Mouse (Mus musculus) small intestine, adult 2 months (tissue): ENCODE results near the gene Shisa3.

Source experiments
- CTCF ChIP-seq: fragments of 200-500 bp; IDR thresholded peaks from 2 replicates; pipeline ENCODE4 v1.5.1; 2012; ENCODE audit warnings: low read depth, mild to moderate bottlenecking, control low read depth, inconsistent platforms, low read length, moderate library complexity, mixed read lengths; ENCODE audit not compliant: insufficient replicate concordance, insufficient read length; ENCODE audit errors: extremely low read depth
- POLR2A ChIP-seq: fragments of 200-500 bp; IDR thresholded peaks from 2 replicates; pipeline ENCODE4 v1.6.1; 2012; ENCODE audit warnings: low read depth, mild to moderate bottlenecking, control low read depth, inconsistent platforms, low read length, moderate library complexity

DNA sequence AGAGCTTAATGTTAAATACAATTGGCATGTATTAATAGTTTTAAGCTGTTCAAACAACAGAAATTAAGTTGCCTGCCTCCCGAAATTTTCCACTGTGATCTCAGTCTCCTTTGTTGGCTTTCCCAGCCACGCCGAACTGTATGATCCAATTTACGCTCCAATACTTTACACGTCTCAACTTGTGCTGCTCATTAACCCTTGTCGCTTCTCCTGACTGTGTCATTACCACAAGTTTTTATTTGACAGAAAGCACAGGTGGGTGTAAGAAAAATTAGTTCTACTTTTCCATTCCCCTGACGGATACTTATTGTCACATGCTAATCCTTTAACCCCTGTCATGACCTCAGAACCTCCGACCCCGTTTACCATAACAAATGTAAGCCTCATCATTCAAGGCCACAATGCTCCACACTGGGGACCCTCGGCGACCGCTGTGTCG is 49.2 kb downstream of the Shisa3 start:
- TF ChIP-seq POLR2A: no peak
- TF ChIP-seq CTCF: no peak
